In genomic region chr17:32816074-32816784, GRCm38 (mm10) we compare ENCODE assay signal across 25 mouse cellular contexts. TPM values are rescaled to one million over a fixed set of nuclear protein-coding genes. Genes with fewer than 3 reads are reported as not detected.
DNase-seq lines count a peak whose midpoint lies in the region; ATAC-seq and TF ChIP-seq lines count a peak whose summit lies in the region.
"Had no signal": no experiment of that assay in that cellular context is flagged by ENCODE, and none has a peak within 500 bp of the region (broad histone marks: within the 10 kb centered on the region; RNA-seq: fewer than 3 reads in every experiment).

No protein-coding gene starts in this region.

- peaks cover 9% of the 10 kb centered on the region; the same call in 1 of the 2 replicates for H3K36me3 ChIP-seq in hindbrain, embryonic 11.5 days (ENCODE audit: control insufficient read depth, insufficient read depth, low read length)
- peaks cover 45% of the 10 kb centered on the region for H3K36me3 ChIP-seq in hindbrain, embryonic 13.5 days
- peaks cover 25% of the 10 kb centered on the region for H3K36me3 ChIP-seq in midbrain, postnatal 0 days (ENCODE audit: insufficient read depth, low read length)
- peaks cover 52% of the 10 kb centered on the region for H3K36me3 ChIP-seq in midbrain, embryonic 13.5 days
- H3K36me3 ChIP-seq in forebrain, embryonic 14.5 days (ENCODE audit: control insufficient read depth, insufficient read depth, low read length): peaks cover 37% of the 10 kb centered on the region

- no peak overlapping the region for H3K4me3 ChIP-seq in hindbrain, embryonic 11.5 days (ENCODE audit: low read depth, low read length)
- no peak overlapping the region for H3K4me3 ChIP-seq in hindbrain, embryonic 13.5 days
- H3K4me3 ChIP-seq in midbrain, postnatal 0 days (ENCODE audit: low read depth, low read length): no peak overlapping the region
- H3K4me3 ChIP-seq in midbrain, embryonic 13.5 days (replicated peaks): no peak overlapping the region
- H3K4me3 ChIP-seq in forebrain, embryonic 14.5 days (ENCODE audit: low read depth, low read length): no peak overlapping the region
- H3K4me3 ChIP-seq: layer of hippocampus, adult 2 months; limb, embryonic 12.5 days had no signal

- no peak overlapping the region for H3K4me2 ChIP-seq in hindbrain, embryonic 11.5 days (replicated peaks; ENCODE audit: low read depth, low read length)
- no peak overlapping the region for H3K4me2 ChIP-seq in hindbrain, embryonic 13.5 days
- H3K4me2 ChIP-seq in midbrain, postnatal 0 days (ENCODE audit: low read depth, low read length, poor library complexity, severe bottlenecking): no peak overlapping the region
- H3K4me2 ChIP-seq in midbrain, embryonic 13.5 days (replicated peaks): no peak overlapping the region
- H3K4me2 ChIP-seq in forebrain, embryonic 14.5 days (ENCODE audit: low read length): 0 out of 2 replicates have a peak overlapping the region, but pooled peaks have one; percentile 6
- H3K4me2 ChIP-seq: heart, embryonic 11.5 days; limb, embryonic 12.5 days; liver, embryonic 11.5 days had no signal

- ATAC-seq in hindbrain, embryonic 11.5 days (ENCODE audit: low FRiP score): 0 out of 2 replicates have a peak, but pooled peaks have one; percentile 65
- ATAC-seq in hindbrain, embryonic 13.5 days (ENCODE audit: low FRiP score): no peak
- no peak for ATAC-seq in midbrain, postnatal 0 days (ENCODE audit: low FRiP score)
- ATAC-seq in midbrain, embryonic 13.5 days: no peak
- ATAC-seq in forebrain, embryonic 14.5 days: peak; percentile 71
- ATAC-seq: intestine, embryonic 16.5 days; liver, postnatal 0 days; lung, postnatal 0 days had no signal

- no peak overlapping the region for H3K27ac ChIP-seq in hindbrain, embryonic 11.5 days (ENCODE audit: low read depth, low read length)
- no peak overlapping the region for H3K27ac ChIP-seq in hindbrain, embryonic 13.5 days
- H3K27ac ChIP-seq in midbrain, postnatal 0 days (ENCODE audit: low read depth, low read length): no peak overlapping the region
- H3K27ac ChIP-seq in midbrain, embryonic 13.5 days: no peak overlapping the region
- H3K27ac ChIP-seq in forebrain, embryonic 14.5 days (ENCODE audit: low read depth, low read length): peak overlapping the region; percentile 2; the same call in 1 of the 2 replicates
- H3K27ac ChIP-seq: layer of hippocampus, adult 2 months; limb, embryonic 12.5 days; stomach, postnatal 0 days had no signal

- DNase-seq in hindbrain, embryonic 11.5 days (ENCODE audit: low spot score): peak; percentile 74
- DNase-seq in midbrain, postnatal 0 days (ENCODE audit: low spot score): peak; percentile 12
- peak; percentile 68 for DNase-seq in forebrain, embryonic 14.5 days (ENCODE audit: low spot score)
- no peak for DNase-seq in layer of hippocampus, postnatal 25 days (ENCODE audit: extremely low spot score in 1 of 2, low spot score in 1 of 2)
- DNase-seq in cerebellum, postnatal 25 days: no peak
- DNase-seq: adrenal gland, postnatal 10 days; cerebellum, adult 2 months; cerebellum, postnatal 36 days; kidney, postnatal 25 days; liver, postnatal 0 days; right cerebral cortex, postnatal 14 days; thymus, adult 2 months; thymus, postnatal 4 days had no signal

- H3K4me1 ChIP-seq in hindbrain, embryonic 11.5 days (replicated peaks; ENCODE audit: control insufficient read depth, insufficient read depth, low read length): no peaks in the 10 kb centered on the region
- H3K4me1 ChIP-seq in hindbrain, embryonic 13.5 days (replicated peaks): peaks cover 4% of the 10 kb centered on the region; the same call in 1 of the 2 replicates
- H3K4me1 ChIP-seq in midbrain, postnatal 0 days (ENCODE audit: insufficient read depth, low read length): no peaks in the 10 kb centered on the region
- peaks cover 6% of the 10 kb centered on the region for H3K4me1 ChIP-seq in midbrain, embryonic 13.5 days (replicated peaks)
- H3K4me1 ChIP-seq in forebrain, embryonic 14.5 days (ENCODE audit: control insufficient read depth, insufficient read depth, low read length): 0 out of 2 replicates have a peak, but pooled peaks cover 4% of the 10 kb centered on the region
- H3K4me1 ChIP-seq: limb, embryonic 12.5 days had no signal

- H3K27me3 ChIP-seq in hindbrain, embryonic 11.5 days (ENCODE audit: control insufficient read depth, insufficient read depth, low read length): no peaks in the 10 kb centered on the region
- H3K27me3 ChIP-seq in hindbrain, embryonic 13.5 days: no peaks in the 10 kb centered on the region
- H3K27me3 ChIP-seq in midbrain, postnatal 0 days (ENCODE audit: insufficient read depth, low read length): no peaks in the 10 kb centered on the region
- no peaks in the 10 kb centered on the region for H3K27me3 ChIP-seq in midbrain, embryonic 13.5 days
- no peaks in the 10 kb centered on the region for H3K27me3 ChIP-seq in forebrain, embryonic 14.5 days (replicated peaks; ENCODE audit: control insufficient read depth, insufficient read depth, low read length)
- H3K27me3 ChIP-seq: limb, embryonic 12.5 days had no signal

- TF ChIP-seq CTCF in midbrain, postnatal 0 days (IDR thresholded peaks at IDR 0.05): no peak

- WGBS in hindbrain, embryonic 11.5 days: 85% methylated on average over 1 of the region's 1 CpGs
- 86% methylated on average over 1 of the region's 1 CpGs for WGBS in hindbrain, embryonic 13.5 days
- 91% methylated on average over 1 of the region's 1 CpGs for WGBS in midbrain, postnatal 0 days
- WGBS in midbrain, embryonic 13.5 days: 100% methylated on average over 1 of the region's 1 CpGs
- 38% methylated on average over 1 of the region's 1 CpGs for WGBS in forebrain, embryonic 14.5 days

- no peaks in the 10 kb centered on the region for H3K9me3 ChIP-seq in hindbrain, embryonic 11.5 days (ENCODE audit: control insufficient read depth, low read length)
- H3K9me3 ChIP-seq in hindbrain, embryonic 13.5 days: no peaks in the 10 kb centered on the region
- H3K9me3 ChIP-seq in midbrain, postnatal 0 days (ENCODE audit: low read length): no peaks in the 10 kb centered on the region
- no peaks in the 10 kb centered on the region for H3K9me3 ChIP-seq in midbrain, embryonic 13.5 days
- no peaks in the 10 kb centered on the region for H3K9me3 ChIP-seq in forebrain, embryonic 14.5 days (replicated peaks; ENCODE audit: control insufficient read depth, low read length)
- H3K9me3 ChIP-seq: limb, embryonic 12.5 days had no signal

- no peak overlapping the region for H3K9ac ChIP-seq in hindbrain, embryonic 11.5 days (ENCODE audit: low read depth, low read length)
- H3K9ac ChIP-seq in hindbrain, embryonic 13.5 days: no peak overlapping the region
- H3K9ac ChIP-seq in midbrain, postnatal 0 days (replicated peaks; ENCODE audit: low read length, poor library complexity, severe bottlenecking): no peak overlapping the region
- no peak overlapping the region for H3K9ac ChIP-seq in midbrain, embryonic 13.5 days (replicated peaks)
- no peak overlapping the region for H3K9ac ChIP-seq in forebrain, embryonic 14.5 days (ENCODE audit: low read length)
- H3K9ac ChIP-seq: limb, embryonic 12.5 days; liver, postnatal 0 days had no signal

RNA-seq across cellular contexts. Expression of gene Zfp811, which starts 6.5 kb away (rescaled TPM):
- 43.0 and 49.1 TPM in 2 replicates for polyA plus RNA-seq in hindbrain, embryonic 11.5 days (2014; fragmentation: Nextera tagmentation; extraction: Ambion mirVana)
- 63.9 and 71.5 TPM in 2 replicates for polyA plus RNA-seq in hindbrain, embryonic 13.5 days (2015; fragmentation: Nextera tagmentation; extraction: Ambion mirVana)
- total RNA-seq in midbrain, postnatal 0 days (2014; rRNA removed): 17.9 and 20.9 TPM in 2 replicates
- 22.9 and 26.0 TPM in 2 replicates for polyA plus RNA-seq in midbrain, postnatal 0 days (2015; fragmentation: Nextera tagmentation; extraction: Ambion mirVana)
- 78.5 and 80.6 TPM in 2 replicates for polyA plus RNA-seq in midbrain, embryonic 13.5 days (2015; fragmentation: Nextera tagmentation; extraction: Ambion mirVana)
- 22.2 and 25.2 TPM in 2 replicates for polyA plus RNA-seq in forebrain, embryonic 14.5 days (2014; fragmentation: Nextera tagmentation; extraction: Ambion mirVana)
- 1 to 10 TPM; 6.2 to 6.7 TPM for total RNA-seq in layer of hippocampus, postnatal 25 days (2021)
- total RNA-seq: granulocyte monocyte progenitor cell, adult 5-6 weeks; hematopoietic stem cell, adult 5-6 weeks; megakaryocyte progenitor cell, adult 5-6 weeks had no signal

RNA-seq across cellular contexts. Expression of gene Zfp799, which starts 13.8 kb away (rescaled TPM):
- 20.3 and 24.4 TPM in 2 replicates for polyA plus RNA-seq in hindbrain, embryonic 11.5 days (2014; fragmentation: Nextera tagmentation; extraction: Ambion mirVana)
- 20.1 and 22.2 TPM in 2 replicates for polyA plus RNA-seq in hindbrain, embryonic 13.5 days (2015; fragmentation: Nextera tagmentation; extraction: Ambion mirVana)
- 16.3 and 38.0 TPM in 2 replicates for total RNA-seq in midbrain, postnatal 0 days (2014; rRNA removed)
- polyA plus RNA-seq in midbrain, postnatal 0 days (2015; fragmentation: Nextera tagmentation; extraction: Ambion mirVana): 9.0 and 12.6 TPM in 2 replicates
- polyA plus RNA-seq in midbrain, embryonic 13.5 days (2015; fragmentation: Nextera tagmentation; extraction: Ambion mirVana): 21.5 and 24.2 TPM in 2 replicates
- polyA plus RNA-seq in forebrain, embryonic 14.5 days (2014; fragmentation: Nextera tagmentation; extraction: Ambion mirVana): 20.7 and 25.7 TPM in 2 replicates
- 10 to 100 TPM; 29.0 to 29.2 TPM for total RNA-seq in layer of hippocampus, postnatal 25 days (2021)

RNA-seq across cellular contexts. Expression of gene Zfp871, which starts 28.1 kb away (rescaled TPM):
- polyA plus RNA-seq in hindbrain, embryonic 11.5 days (2014; fragmentation: Nextera tagmentation; extraction: Ambion mirVana): 38.3 and 56.8 TPM in 2 replicates
- 43.7 and 46.1 TPM in 2 replicates for polyA plus RNA-seq in hindbrain, embryonic 13.5 days (2015; fragmentation: Nextera tagmentation; extraction: Ambion mirVana)
- total RNA-seq in midbrain, postnatal 0 days (2014; rRNA removed): 34.5 and 41.4 TPM in 2 replicates
- polyA plus RNA-seq in midbrain, postnatal 0 days (2015; fragmentation: Nextera tagmentation; extraction: Ambion mirVana): 41.8 and 46.7 TPM in 2 replicates
- polyA plus RNA-seq in midbrain, embryonic 13.5 days (2015; fragmentation: Nextera tagmentation; extraction: Ambion mirVana): 44.6 and 54.4 TPM in 2 replicates
- 44.1 and 72.0 TPM in 2 replicates for polyA plus RNA-seq in forebrain, embryonic 14.5 days (2014; fragmentation: Nextera tagmentation; extraction: Ambion mirVana)
- 10 to 100 TPM; 85.9 to 88.6 TPM for total RNA-seq in layer of hippocampus, postnatal 25 days (2021)

Comparison
In these comparisons a context has a peak if more than half of its experiments do, and no peak if none do; other contexts are left out.
1. ATAC-seq: peak in hindbrain, embryonic 11.5 days (single experiment) and forebrain, embryonic 14.5 days (single experiment); none in hindbrain, embryonic 13.5 days (single experiment), midbrain, postnatal 0 days (single experiment) and midbrain, embryonic 13.5 days (single experiment).
2. DNase-seq: peak in hindbrain, embryonic 11.5 days (single experiment), midbrain, postnatal 0 days (single experiment) and forebrain, embryonic 14.5 days (single experiment); none in layer of hippocampus, postnatal 25 days (0 of 2) and cerebellum, postnatal 25 days (0 of 2).